Mouse (Mus musculus) neural tube, embryonic 15.5 days (tissue): ENCODE results near the gene Rad51b. TPM values are rescaled to one million over a fixed set of nuclear protein-coding genes. Genes with fewer than 3 reads are reported as not detected.
A peak's percentile ranks its signal among the peaks of the same experiment; 100 is the strongest.
"Not testable (repeated sequence)": the region's sequence is repeated elsewhere in the genome, so short reads cannot be mapped to it uniquely, and the experiment has no call there.

ENCODE experiments used
- ATAC-seq: fragments of 200-750 bp; cut with Nextera tagmentation; 2 replicates; pipeline ENCODE4 v1.8.0; 2017; ENCODE audit warnings: mild to moderate bottlenecking, moderate TSS enrichment, moderate library complexity; ENCODE audit not compliant: low FRiP score
- H3K27ac ChIP-seq: fragments of 300-500 bp; sonication (generic); replicated peaks from 2 replicates; pipeline ENCODE4 v1.5.1; 2015; ENCODE audit warnings: mild to moderate bottlenecking, inconsistent platforms
- H3K27me3 ChIP-seq: fragments of 300-500 bp; sonication (generic); replicated peaks from 2 replicates; pipeline ENCODE4 v1.6.1; 2015; ENCODE audit warnings: inconsistent platforms
- H3K36me3 ChIP-seq: fragments of 300-500 bp; sonication (generic); 2 replicates; pipeline ENCODE4 v1.6.1; 2015; ENCODE audit warnings: inconsistent platforms
- H3K4me1 ChIP-seq: fragments of 300-500 bp; sonication (generic); 2 replicates; pipeline ENCODE4 v1.6.1; 2015; ENCODE audit warnings: inconsistent platforms
- H3K4me2 ChIP-seq: fragments of 300-500 bp; sonication (generic); 2 replicates; pipeline ENCODE4 v1.6.1; 2015; ENCODE audit warnings: inconsistent platforms, mild to moderate bottlenecking, moderate library complexity
- H3K4me3 ChIP-seq: fragments of 300-500 bp; sonication (generic); replicated peaks from 2 replicates; pipeline ENCODE4 v1.5.1; 2015; ENCODE audit warnings: mild to moderate bottlenecking, inconsistent platforms
- H3K9ac ChIP-seq: fragments of 300-500 bp; sonication (generic); replicated peaks from 2 replicates; pipeline ENCODE4 v1.6.1; 2015; ENCODE audit warnings: mild to moderate bottlenecking, inconsistent platforms
- H3K9me3 ChIP-seq: fragments of 300-500 bp; sonication (generic); replicated peaks from 2 replicates; pipeline ENCODE4 v1.6.1; 2016; ENCODE audit warnings: inconsistent platforms
- WGBS: fragments of 180-500 bp; shearing (Covaris S2); methylation state at CpG from one replicate; pipeline ENCODE4 v1.1.7; 2015; ENCODE audit warnings: mixed read lengths; 5-methylcytosine and 5-hydroxymethylcytosine counted together
- polyA plus RNA-seq: library from polyadenylated mRNA; unstranded; fragments of >200 nt; fragmentation: Nextera tagmentation; extraction: Ambion mirVana; gene quantifications from 2 replicates; pipeline ENCODE4 v1.2.1, GENCODE M21; 2015

Gene Rad51b
- polyA plus RNA-seq, 1 experiment from 2014 or later, result 1.4 TPM

DNA sequence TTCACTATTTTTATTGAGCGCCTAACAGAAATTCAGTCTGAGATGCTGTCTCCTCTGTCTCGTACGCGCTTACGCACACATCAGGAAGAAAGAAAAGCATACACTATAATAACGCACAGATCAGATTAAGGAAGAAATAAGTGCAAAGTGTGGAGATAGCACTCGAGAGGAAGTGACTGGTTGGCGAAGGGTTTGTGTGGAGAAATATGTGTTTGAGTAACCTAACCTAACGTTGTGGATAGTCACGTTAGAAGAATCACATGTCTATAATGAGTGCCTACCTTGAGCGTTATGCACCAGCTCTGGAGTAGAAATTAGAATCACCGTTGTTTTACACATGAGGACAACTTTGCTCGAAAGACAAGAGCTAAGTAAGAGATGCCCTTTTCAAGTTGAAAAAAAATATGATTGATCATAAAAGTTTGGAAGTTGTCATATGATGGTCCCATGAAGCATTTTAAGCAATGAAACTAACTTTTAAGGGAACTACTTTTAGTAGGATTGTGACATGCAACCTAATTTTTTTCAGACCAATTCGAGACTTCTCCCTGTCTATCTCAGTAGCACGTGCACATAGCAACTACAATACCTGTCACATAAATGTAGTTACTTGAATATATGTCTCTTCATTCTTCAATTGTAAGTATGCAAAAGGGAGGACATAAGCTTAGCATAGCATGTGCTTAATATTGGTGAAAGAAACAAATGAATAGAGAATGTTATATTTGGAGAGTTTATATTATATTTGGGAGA is 978 bp downstream of the Rad51b start:
- no peaks in the 10 kb centered on the region for H3K36me3 ChIP-seq
- H3K27ac ChIP-seq, result no peak overlapping the region
- peaks cover 24% of the 10 kb centered on the region for H3K4me1 ChIP-seq
- peak overlapping the region; percentile 33; the same call in 1 of the 2 replicates for H3K9ac ChIP-seq
- no peaks in the 10 kb centered on the region for H3K9me3 ChIP-seq
- ATAC-seq, result no peak
- peak overlapping the region; percentile 88 for H3K4me2 ChIP-seq
- WGBS, result 16% methylated on average over 15 of the region's 15 CpGs
- no peaks in the 10 kb centered on the region for H3K27me3 ChIP-seq
- H3K4me3 ChIP-seq, result peak overlapping the region; percentile 51

DNA sequence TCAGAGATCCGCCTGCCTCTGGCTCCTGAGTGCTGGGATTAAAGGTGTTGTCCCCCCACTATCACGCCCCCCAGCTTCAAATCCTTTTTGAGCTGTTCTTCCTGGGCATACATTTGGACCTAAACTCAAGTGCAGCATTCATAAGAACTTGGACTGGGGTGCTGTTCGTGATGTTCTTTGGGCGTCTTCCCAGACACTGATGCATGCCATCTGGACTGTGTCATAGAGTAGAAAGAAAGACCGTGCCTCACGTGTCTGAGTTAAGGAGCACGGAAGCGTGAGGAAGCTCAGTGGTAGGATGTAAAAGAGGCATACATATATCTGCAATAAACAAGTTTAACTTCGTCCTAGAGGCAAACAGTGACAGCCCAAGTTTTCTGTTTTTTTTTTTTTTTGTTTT is 4.7 kb downstream of the Rad51b start:
- H3K36me3 ChIP-seq, result no peaks in the 10 kb centered on the region
- H3K4me2 ChIP-seq, result no peak overlapping the region
- H3K4me1 ChIP-seq, result peaks cover 6% of the 10 kb centered on the region; the same call in 1 of the 2 replicates
- H3K27ac ChIP-seq, result no peak overlapping the region
- 89% methylated on average over 9 of the region's 9 CpGs for WGBS
- no peak overlapping the region for H3K4me3 ChIP-seq
- no peaks in the 10 kb centered on the region for H3K9me3 ChIP-seq
- no peak for ATAC-seq
- no peaks in the 10 kb centered on the region for H3K27me3 ChIP-seq
- H3K9ac ChIP-seq, result no peak overlapping the region

- H3K4me2 ChIP-seq, result no peak overlapping the region
- H3K27me3 ChIP-seq, result no peaks in the 10 kb centered on the region
- ATAC-seq, result no peak
- 62% methylated on average over 1 of the region's 1 CpGs for WGBS
- H3K27ac ChIP-seq, result no peak overlapping the region
- H3K4me1 ChIP-seq, result no peaks in the 10 kb centered on the region
- no peaks in the 10 kb centered on the region for H3K36me3 ChIP-seq
- H3K9ac ChIP-seq, result no peak overlapping the region
- H3K4me3 ChIP-seq, result no peak overlapping the region
- H3K9me3 ChIP-seq, result no peaks in the 10 kb centered on the region
Measured at GRCm38 (mm10) chr12:79305131-79305530, 8.0 kb downstream of the Rad51b start.

DNA sequence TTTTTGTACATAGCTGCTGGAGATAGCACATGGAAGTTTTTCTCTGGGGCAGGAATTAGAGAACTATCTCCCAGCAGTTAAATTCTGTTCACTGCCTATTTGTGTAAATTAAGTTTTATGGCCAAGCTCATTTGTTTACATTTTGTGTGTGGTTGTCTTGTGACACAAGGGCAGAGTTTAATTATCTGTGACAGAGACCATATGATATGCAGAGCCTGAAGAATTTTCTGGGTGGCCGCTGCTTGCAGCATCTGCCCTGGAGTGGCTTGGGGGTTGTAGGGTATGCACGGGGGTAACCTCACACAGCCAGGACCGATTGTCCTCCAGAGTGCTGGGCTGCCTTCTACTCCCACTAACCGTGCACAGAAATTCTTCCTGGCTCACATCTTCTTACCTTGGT is 8.9 kb downstream of the Rad51b start:
- WGBS, result 71% methylated on average over 4 of the region's 4 CpGs
- Histone ChIP-seq H3K4me1 (no peaks in the 10 kb centered on the region), H3K9ac (no peak overlapping the region), H3K9me3 (no peaks in the 10 kb centered on the region), H3K4me3 (no peak overlapping the region), H3K27me3 (no peaks in the 10 kb centered on the region), H3K27ac (no peak overlapping the region), H3K36me3 (no peaks in the 10 kb centered on the region), H3K4me2 (no peak overlapping the region)
- ATAC-seq, result no peak

- no peak overlapping the region for H3K9ac ChIP-seq
- ATAC-seq, result no peak
- H3K27ac ChIP-seq, result no peak overlapping the region
- no peak overlapping the region for H3K4me3 ChIP-seq
- H3K9me3 ChIP-seq, result no peaks in the 10 kb centered on the region
- no peaks in the 10 kb centered on the region for H3K27me3 ChIP-seq
- H3K4me2 ChIP-seq, result no peak overlapping the region
- WGBS, result 89% methylated on average over 4 of the region's 4 CpGs
- no peaks in the 10 kb centered on the region for H3K36me3 ChIP-seq
- no peaks in the 10 kb centered on the region for H3K4me1 ChIP-seq
Measured at GRCm38 (mm10) chr12:79313721-79314120, 16.6 kb downstream of the Rad51b start.

GRCm38 (mm10) chr12:79317339-79317738 is 20.3 kb downstream of the Rad51b start:
- no peaks in the 10 kb centered on the region for H3K36me3 ChIP-seq
- no peak overlapping the region for H3K27ac ChIP-seq
- no peaks in the 10 kb centered on the region for H3K4me1 ChIP-seq
- no peak overlapping the region for H3K4me2 ChIP-seq
- no peak for ATAC-seq
- no peaks in the 10 kb centered on the region for H3K27me3 ChIP-seq
- WGBS, result 86% methylated on average over 5 of the region's 5 CpGs
- H3K9me3 ChIP-seq, result no peaks in the 10 kb centered on the region
- H3K4me3 ChIP-seq, result no peak overlapping the region
- no peak overlapping the region for H3K9ac ChIP-seq

DNA sequence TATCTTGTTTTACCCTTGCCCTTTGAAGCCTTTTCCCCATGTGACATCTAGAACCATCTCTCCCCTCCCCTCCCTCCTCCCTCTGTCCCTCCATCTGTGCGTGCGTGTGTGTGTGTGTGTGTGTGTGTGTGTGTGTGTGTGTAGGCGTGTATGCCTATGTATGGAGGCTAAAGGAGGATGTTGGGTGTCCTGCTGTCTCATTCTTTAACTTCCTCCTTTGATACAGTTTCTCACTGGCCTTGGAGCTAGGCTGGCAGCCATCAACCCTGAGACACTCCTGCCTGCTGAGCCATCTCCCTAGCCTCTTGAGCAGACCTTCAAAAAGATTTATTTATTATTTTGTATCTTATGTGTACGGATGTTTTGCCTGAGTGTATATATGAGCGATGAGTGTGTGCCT is 23.8 kb downstream of the Rad51b start:
- H3K4me3 ChIP-seq, result no peak overlapping the region
- H3K9me3 ChIP-seq, result no peaks in the 10 kb centered on the region
- no peak overlapping the region for H3K27ac ChIP-seq
- 83% methylated on average over 4 of the region's 5 CpGs for WGBS
- H3K27me3 ChIP-seq, result no peaks in the 10 kb centered on the region
- no peak overlapping the region for H3K9ac ChIP-seq
- no peak for ATAC-seq
- no peaks in the 10 kb centered on the region for H3K4me1 ChIP-seq
- no peak overlapping the region for H3K4me2 ChIP-seq
- H3K36me3 ChIP-seq, result no peaks in the 10 kb centered on the region

DNA sequence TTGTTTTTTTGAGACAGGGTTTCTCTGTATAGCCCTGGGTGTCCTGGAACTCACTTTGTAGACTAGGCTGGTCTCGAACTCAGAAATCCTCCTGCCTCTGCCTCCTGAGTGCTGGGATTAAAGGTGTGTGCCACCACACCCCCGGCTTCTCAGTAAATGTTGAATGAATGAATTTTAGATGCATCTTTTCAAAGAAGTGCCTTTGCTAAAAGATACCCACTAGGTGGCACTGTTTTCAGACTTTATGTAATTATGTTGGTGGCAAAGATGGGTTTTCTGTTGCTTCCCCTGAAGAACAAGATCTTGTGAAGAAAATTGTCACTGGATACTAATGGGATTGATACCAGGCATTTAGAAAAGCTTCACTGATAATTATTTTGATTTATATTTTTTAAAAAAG is 25.5 kb downstream of the Rad51b start:
- not testable (repeated sequence) for H3K4me1 ChIP-seq, H3K27ac ChIP-seq, H3K36me3 ChIP-seq, H3K9ac ChIP-seq, H3K4me3 ChIP-seq, ATAC-seq, H3K27me3 ChIP-seq, H3K9me3 ChIP-seq, H3K4me2 ChIP-seq
- 73% methylated on average over 2 of the region's 2 CpGs for WGBS

- Histone ChIP-seq H3K9me3 (no peaks in the 10 kb centered on the region), H3K27me3 (no peaks in the 10 kb centered on the region), H3K9ac (no peak overlapping the region), H3K4me2 (no peak overlapping the region), H3K27ac (no peak overlapping the region), H3K4me3 (no peak overlapping the region), H3K4me1 (no peaks in the 10 kb centered on the region), H3K36me3 (no peaks in the 10 kb centered on the region)
- WGBS, result 70% methylated on average over 2 of the region's 2 CpGs
- no peak for ATAC-seq
Measured at GRCm38 (mm10) chr12:79326236-79326635, 29.2 kb downstream of the Rad51b start.

GRCm38 (mm10) chr12:79326745-79327144 is 29.7 kb downstream of the Rad51b start:
- Histone ChIP-seq H3K4me1 (no peaks in the 10 kb centered on the region), H3K4me3 (no peak overlapping the region), H3K9ac (no peak overlapping the region), H3K36me3 (no peaks in the 10 kb centered on the region), H3K27me3 (no peaks in the 10 kb centered on the region), H3K4me2 (no peak overlapping the region), H3K27ac (no peak overlapping the region), H3K9me3 (no peaks in the 10 kb centered on the region)
- 79% methylated on average over 2 of the region's 2 CpGs for WGBS
- no peak for ATAC-seq

DNA sequence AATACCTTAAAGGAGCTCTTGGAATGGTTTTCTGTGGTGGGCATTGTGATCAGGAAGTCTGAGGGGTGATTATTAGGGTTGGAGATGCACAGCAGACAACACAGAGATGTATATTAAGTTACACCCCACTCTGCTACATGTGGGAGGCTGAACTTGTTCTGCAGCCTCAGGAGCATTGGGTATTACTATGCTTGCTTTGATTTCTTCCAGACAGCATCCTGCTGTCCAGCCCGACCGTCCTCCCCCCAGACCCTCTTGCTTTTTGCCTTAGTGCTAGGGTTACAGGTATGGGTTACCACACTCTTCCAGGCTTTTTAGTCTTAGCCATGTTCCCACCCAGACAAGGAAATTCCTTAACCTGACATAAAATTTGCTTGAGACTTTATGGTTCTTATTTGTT is 30.8 kb downstream of the Rad51b start:
- Histone ChIP-seq H3K27ac (no peak overlapping the region), H3K36me3 (no peaks in the 10 kb centered on the region), H3K4me3 (no peak overlapping the region), H3K27me3 (no peaks in the 10 kb centered on the region), H3K4me2 (no peak overlapping the region), H3K9ac (no peak overlapping the region), H3K9me3 (no peaks in the 10 kb centered on the region), H3K4me1 (no peaks in the 10 kb centered on the region)
- ATAC-seq, result no peak
- 87% methylated on average over 2 of the region's 2 CpGs for WGBS

GRCm38 (mm10) chr12:79330571-79330970 is 33.5 kb downstream of the Rad51b start:
- WGBS, result 82% methylated on average over 2 of the region's 2 CpGs
- ATAC-seq, result no peak

More at GRCm38 (mm10) chr12:79330571-79330970, 33.5 kb downstream of the Rad51b start:
- Histone ChIP-seq H3K4me2 (no peak overlapping the region), H3K9ac (no peak overlapping the region), H3K27me3 (no peaks in the 10 kb centered on the region), H3K9me3 (peaks cover 10% of the 10 kb centered on the region), H3K27ac (no peak overlapping the region), H3K36me3 (no peaks in the 10 kb centered on the region), H3K4me1 (no peaks in the 10 kb centered on the region), H3K4me3 (no peak overlapping the region)
